Mouse (Mus musculus) forebrain, embryonic 16.5 days (tissue): Measurements from ENCODE around the gene Sirt4. TPM values are rescaled to one million over a fixed set of nuclear protein-coding genes. Genes with fewer than 3 reads are reported as not detected.

Experiments used
- ATAC-seq: fragments of 200-750 bp; cut with Nextera tagmentation; 2 replicates; pipeline ENCODE4 v1.8.0; 2017; ENCODE audit warnings: mild to moderate bottlenecking, moderate library complexity
- H3K27ac ChIP-seq: fragments of 300-500 bp; sonication (generic); 2 replicates; pipeline ENCODE4 v1.5.1; 2014; ENCODE audit warnings: low read length, control low read depth
- H3K27me3 ChIP-seq: fragments of 300-500 bp; sonication (generic); replicated peaks from 2 replicates; pipeline ENCODE4 v1.6.1; 2014; ENCODE audit warnings: low read length; ENCODE audit not compliant: control insufficient read depth, insufficient read depth
- H3K36me3 ChIP-seq: fragments of 300-500 bp; sonication (generic); 2 replicates; pipeline ENCODE4 v1.6.1; 2014; ENCODE audit not compliant: control insufficient read depth, insufficient read depth
- H3K4me1 ChIP-seq: fragments of 300-500 bp; sonication (generic); replicated peaks from 2 replicates; pipeline ENCODE4 v1.6.1; 2014; ENCODE audit warnings: low read length; ENCODE audit not compliant: control insufficient read depth, insufficient read depth
- H3K4me2 ChIP-seq: fragments of 300-500 bp; sonication (generic); 2 replicates; pipeline ENCODE4 v1.6.1; 2014; ENCODE audit warnings: mild to moderate bottlenecking, low read length, control low read depth
- H3K4me3 ChIP-seq: fragments of 300-500 bp; sonication (generic); replicated peaks from 2 replicates; pipeline ENCODE4 v1.5.1; 2014; ENCODE audit warnings: mild to moderate bottlenecking, low read length, control low read depth
- H3K9ac ChIP-seq: fragments of 300-500 bp; sonication (generic); replicated peaks from 2 replicates; pipeline ENCODE4 v1.6.1; 2014; ENCODE audit warnings: low read depth, low read length, control low read depth
- H3K9me3 ChIP-seq: fragments of 300-500 bp; sonication (generic); 2 replicates; pipeline ENCODE4 v1.6.1; 2016; ENCODE audit warnings: low read length; ENCODE audit not compliant: control insufficient read depth
- WGBS: fragments of 180-500 bp; shearing (Covaris S2); extraction: QIAGEN DNeasy Blood & Tissue Kit; methylation state at CpG from one replicate; pipeline ENCODE4 v1.1.7; 2014; 5-methylcytosine and 5-hydroxymethylcytosine counted together
- polyA plus RNA-seq: library from polyadenylated mRNA; unstranded; fragments of >200 nt; fragmentation: Nextera tagmentation; extraction: Ambion mirVana; gene quantifications from 2 replicates; pipeline ENCODE4 v1.2.1, GENCODE M21; 2015

The Sirt4 gene
- polyA plus RNA-seq, 1 experiment from 2014 or later, result 37.6 TPM

GRCm38 (mm10) chr5:115480101-115480500 is 4.4 kb downstream of the Sirt4 start:
- no peaks in the 10 kb centered on the region for H3K27me3 ChIP-seq
- no peak overlapping the region for H3K27ac ChIP-seq
- H3K36me3 ChIP-seq, result no peaks in the 10 kb centered on the region
- no peaks in the 10 kb centered on the region for H3K9me3 ChIP-seq
- H3K4me2 ChIP-seq, result peak overlapping the region; percentile 41
- 0 out of 2 replicates have a peak overlapping the region, but pooled peaks have one; percentile 17 for H3K9ac ChIP-seq
- H3K4me3 ChIP-seq, result peak overlapping the region; percentile 21
- ATAC-seq, result no peak
- WGBS, result 16% methylated on average over 27 of the region's 27 CpGs
- H3K4me1 ChIP-seq, result peaks cover 33% of the 10 kb centered on the region

- Histone ChIP-seq H3K4me3 (no peak overlapping the region), H3K27ac (no peak overlapping the region), H3K9ac (no peak overlapping the region), H3K4me1 (peaks cover 30% of the 10 kb centered on the region), H3K27me3 (no peaks in the 10 kb centered on the region), H3K36me3 (no peaks in the 10 kb centered on the region), H3K9me3 (no peaks in the 10 kb centered on the region), H3K4me2 (no peak overlapping the region)
- no peak for ATAC-seq
- WGBS, result 37% methylated on average over 15 of the region's 15 CpGs
Measured at GRCm38 (mm10) chr5:115479561-115479960, 5.0 kb downstream of the Sirt4 start.

GRCm38 (mm10) chr5:115476107-115476727 is 8.3 kb downstream of the Sirt4 start:
- no peaks in the 10 kb centered on the region for H3K27me3 ChIP-seq
- WGBS, result 33% methylated on average over 12 of the region's 12 CpGs
- ATAC-seq, result peak; percentile 34; the same call in 1 of the 2 replicates

GRCm38 (mm10) chr5:115475337-115476106 is 9.0 kb downstream of the Sirt4 start:
- Histone ChIP-seq H3K4me3 (peak overlapping the region; percentile 48), H3K9ac (peak overlapping the region; percentile 56), H3K4me1 (peaks cover 16% of the 10 kb centered on the region), H3K36me3 (no peaks in the 10 kb centered on the region), H3K9me3 (no peaks in the 10 kb centered on the region), H3K27ac (no peak overlapping the region), H3K27me3 (no peaks in the 10 kb centered on the region), H3K4me2 (peak overlapping the region; percentile 58)
- WGBS, result 6% methylated on average over 22 of the region's 22 CpGs
- peak; percentile 88 for ATAC-seq

More at GRCm38 (mm10) chr5:115476107-115476727, 8.3 kb downstream of the Sirt4 start:
- Histone ChIP-seq H3K4me1 (peaks cover 12% of the 10 kb centered on the region), H3K4me2 (peak overlapping the region; percentile 58), H3K4me3 (peak overlapping the region; percentile 48), H3K27ac (no peak overlapping the region), H3K9me3 (no peaks in the 10 kb centered on the region), H3K9ac (peak overlapping the region; percentile 42; the same call in 1 of the 2 replicates), H3K36me3 (no peaks in the 10 kb centered on the region)

GRCm38 (mm10) chr5:115474174-115474828 is 10.2 kb downstream of the Sirt4 start:
- H3K9me3 ChIP-seq, result no peaks in the 10 kb centered on the region
- no peak for ATAC-seq
- no peak overlapping the region for H3K4me2 ChIP-seq
- H3K27me3 ChIP-seq, result no peaks in the 10 kb centered on the region
- WGBS, result 76% methylated on average over 22 of the region's 22 CpGs
- H3K9ac ChIP-seq, result no peak overlapping the region
- H3K27ac ChIP-seq, result no peak overlapping the region
- H3K36me3 ChIP-seq, result no peaks in the 10 kb centered on the region
- H3K4me1 ChIP-seq, result peaks cover 11% of the 10 kb centered on the region
- H3K4me3 ChIP-seq, result no peak overlapping the region

- Histone ChIP-seq H3K36me3 (no peaks in the 10 kb centered on the region), H3K9ac (no peak overlapping the region), H3K9me3 (no peaks in the 10 kb centered on the region), H3K4me3 (no peak overlapping the region), H3K4me2 (no peak overlapping the region), H3K27me3 (no peaks in the 10 kb centered on the region), H3K27ac (no peak overlapping the region), H3K4me1 (peaks cover 11% of the 10 kb centered on the region)
- 74% methylated on average over 10 of the region's 10 CpGs for WGBS
- ATAC-seq, result no peak
Measured at GRCm38 (mm10) chr5:115473191-115473590, 11.3 kb downstream of the Sirt4 start.

GRCm38 (mm10) chr5:115470766-115471531 is 13.6 kb downstream of the Sirt4 start:
- Histone ChIP-seq H3K9me3 (no peaks in the 10 kb centered on the region), H3K4me2 (no peak overlapping the region; the same call in 1 of the 2 replicates)

GRCm38 (mm10) chr5:115469791-115470190 is 14.7 kb downstream of the Sirt4 start:
- H3K4me1 ChIP-seq, result peaks cover 4% of the 10 kb centered on the region
- H3K4me3 ChIP-seq, result no peak overlapping the region
- no peaks in the 10 kb centered on the region for H3K27me3 ChIP-seq
- H3K27ac ChIP-seq, result no peak overlapping the region
- no peaks in the 10 kb centered on the region for H3K9me3 ChIP-seq
- ATAC-seq, result no peak
- 72% methylated on average over 6 of the region's 6 CpGs for WGBS
- H3K36me3 ChIP-seq, result no peaks in the 10 kb centered on the region
- no peak overlapping the region for H3K4me2 ChIP-seq
- H3K9ac ChIP-seq, result no peak overlapping the region

More at GRCm38 (mm10) chr5:115470766-115471531, 13.6 kb downstream of the Sirt4 start:
- no peaks in the 10 kb centered on the region for H3K27me3 ChIP-seq
- no peaks in the 10 kb centered on the region for H3K36me3 ChIP-seq
- no peak overlapping the region for H3K27ac ChIP-seq
- no peak overlapping the region for H3K9ac ChIP-seq
- WGBS, result 37% methylated on average over 20 of the region's 20 CpGs
- peaks cover 8% of the 10 kb centered on the region for H3K4me1 ChIP-seq
- no peak overlapping the region for H3K4me3 ChIP-seq
- no peak for ATAC-seq
